Mouse (Mus musculus): ENCODE data around the gene Acaa1b.

The Acaa1b gene

GRCm38 (mm10) chr9:119156278-119157201, at the start of gene Acaa1b:
Acaa1b (minus strand) TSS chr9:119157093.
- peak; percentile 63 to 80 for DNase-seq

- DNase-seq = no peak
Observed at GRCm38 (mm10) chr9:119206666-119207065, 49.8 kb upstream of the Acaa1b start.

GRCm38 (mm10) chr9:119205756-119206155, 48.9 kb upstream of the Acaa1b start:
- DNase-seq = no peak

- no peak for DNase-seq
Observed at GRCm38 (mm10) chr9:119203617-119204016, 46.7 kb upstream of the Acaa1b start.

GRCm38 (mm10) chr9:119201653-119202052, 44.8 kb upstream of the Acaa1b start:
- DNase-seq = no peak

- no peak for DNase-seq
Observed at GRCm38 (mm10) chr9:119199151-119199861, 42.4 kb upstream of the Acaa1b start.

- peak; percentile 60 to 78 for DNase-seq
Observed at GRCm38 (mm10) chr9:119192202-119192990, 35.5 kb upstream of the Acaa1b start.

GRCm38 (mm10) chr9:119181241-119181728, 24.4 kb upstream of the Acaa1b start:
- DNase-seq = no peak

- DNase-seq = no peak
Observed at GRCm38 (mm10) chr9:119179292-119179691, 22.4 kb upstream of the Acaa1b start.

GRCm38 (mm10) chr9:119167608-119168007, 10.7 kb upstream of the Acaa1b start:
- DNase-seq = no peak

- DNase-seq = no peak
Observed at GRCm38 (mm10) chr9:119165548-119165947, 8.7 kb upstream of the Acaa1b start.

- no peak for DNase-seq
Observed at GRCm38 (mm10) chr9:119164743-119165142, 7.8 kb upstream of the Acaa1b start.

GRCm38 (mm10) chr9:119160689-119161088, 3.8 kb upstream of the Acaa1b start:
- no peak for DNase-seq

GRCm38 (mm10) chr9:119158861-119159260, 2.0 kb upstream of the Acaa1b start, which contains the start of gene Gm47289:
Gm47289 (plus strand) TSS chr9:119159161.
- no peak for DNase-seq

- DNase-seq = no peak
Observed at GRCm38 (mm10) chr9:119155826-119156225, 1.1 kb downstream of the Acaa1b start.

- no peak for DNase-seq
Observed at GRCm38 (mm10) chr9:119155416-119155815, 1.5 kb downstream of the Acaa1b start.

GRCm38 (mm10) chr9:119151751-119152150, 5.1 kb downstream of the Acaa1b start:
- no peak for DNase-seq

- DNase-seq = no peak
Observed at GRCm38 (mm10) chr9:119149601-119150000, 7.3 kb downstream of the Acaa1b start.

GRCm38 (mm10) chr9:119146098-119146770, 10.7 kb downstream of the Acaa1b start:
- no peak for DNase-seq

GRCm38 (mm10) chr9:119145638-119146037, 11.3 kb downstream of the Acaa1b start:
- DNase-seq = no peak

GRCm38 (mm10) chr9:119145137-119145536, 11.8 kb downstream of the Acaa1b start:
- no peak for DNase-seq

- peak; percentile 70 to 87 for DNase-seq
Observed at GRCm38 (mm10) chr9:119144696-119145095, 12.2 kb downstream of the Acaa1b start.

Measured in cerebellum, postnatal 25 days (tissue).